Mouse (Mus musculus) spleen, adult 2 months (tissue): ENCODE measurements around the gene Tmem43. TPM values are rescaled to one million over a fixed set of nuclear protein-coding genes. Genes with fewer than 3 reads are reported as not detected.

ENCODE experiments used
- DNase-seq, 2 experiments: peaks; one replicate each; pipeline versions ENCODE4 v3.0.0 to v3.0.0-alpha.2; 2012 to 2021; ENCODE audit warnings: low spot score in 2 of 2, low read depth in 1 of 2
- H3K27ac ChIP-seq: fragments of 200-500 bp; 2 replicates; pipeline ENCODE4 v1.5.1; 2012; ENCODE audit warnings: low read length, inconsistent platforms; ENCODE audit not compliant: insufficient read depth
- H3K27me3 ChIP-seq: fragments of 200-500 bp; 2 replicates; pipeline ENCODE4 v1.6.1; 2012; ENCODE audit warnings: mild to moderate bottlenecking, moderate library complexity, low read length, inconsistent platforms; ENCODE audit not compliant: control insufficient read depth, insufficient read depth
- H3K36me3 ChIP-seq: fragments of 200-500 bp; 2 replicates; pipeline ENCODE4 v1.6.1; 2012; ENCODE audit warnings: mild to moderate bottlenecking, low read length, inconsistent platforms; ENCODE audit not compliant: control insufficient read depth, insufficient read depth
- H3K4me1 ChIP-seq: fragments of 200-500 bp; 2 replicates; pipeline ENCODE4 v1.6.1; 2011; ENCODE audit warnings: inconsistent platforms; ENCODE audit not compliant: control insufficient read depth, insufficient read depth, insufficient read length
- H3K4me3 ChIP-seq: fragments of 200-500 bp; 2 replicates; pipeline ENCODE4 v1.5.1; 2011; ENCODE audit warnings: mild to moderate bottlenecking, inconsistent platforms; ENCODE audit not compliant: insufficient read depth, insufficient read length; ENCODE audit errors: extremely low read depth
- CTCF ChIP-seq: fragments of 200-500 bp; IDR thresholded peaks from 2 replicates; pipeline ENCODE4 v1.5.1; 2011; ENCODE audit warnings: mild to moderate bottlenecking, inconsistent platforms; ENCODE audit not compliant: insufficient read depth, insufficient read length, insufficient replicate concordance; ENCODE audit errors: extremely low read depth
- POLR2A ChIP-seq: fragments of 200-500 bp; IDR thresholded peaks from 2 replicates; pipeline ENCODE4 v1.6.1; 2011; ENCODE audit warnings: low read depth, low read length, inconsistent platforms
- WGBS: fragments of 180-500 bp; shearing (Covaris S2); methylation state at CpG from one replicate; pipeline ENCODE4 v1.1.7; 2018; 5-methylcytosine and 5-hydroxymethylcytosine counted together
- polyA plus RNA-seq: library from polyadenylated mRNA; depleted of rRNA; stranded (reverse); fragments of >200 nt; gene quantifications from 2 replicates; pipeline ENCODE4 v1.2.3, GENCODE M21; 2012

Tmem43 gene
- polyA plus RNA-seq, 1 experiment = 22.8 TPM

DNA sequence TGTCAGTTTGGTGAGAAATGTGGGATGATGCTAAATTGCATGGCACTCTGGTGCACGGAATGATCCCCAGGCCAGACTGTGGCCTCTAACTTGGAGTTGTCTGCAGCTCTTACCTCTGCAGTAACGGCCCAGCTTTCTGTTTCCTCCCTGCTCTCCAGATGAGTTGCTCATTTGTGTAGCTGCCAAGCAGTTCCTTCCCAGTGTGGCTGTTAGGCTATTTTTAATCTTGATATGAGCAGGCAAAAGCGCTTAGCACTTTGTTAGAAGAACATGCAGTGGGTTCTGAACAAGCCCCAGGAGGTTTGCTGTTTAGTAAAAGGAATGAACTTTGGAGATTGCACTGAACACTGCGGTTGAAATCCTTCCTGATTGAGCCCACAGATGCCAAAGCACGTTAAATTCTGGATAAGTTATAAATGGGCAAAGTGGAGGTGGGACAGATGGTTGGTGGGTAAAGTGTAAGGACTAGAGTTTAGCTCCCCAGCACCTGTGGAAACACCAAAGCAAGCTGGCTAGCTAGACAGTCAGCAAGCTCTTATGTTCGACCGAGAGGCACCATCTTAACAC, 45.0 kb downstream of the Tmem43 start:
- peaks cover 7% of the 10 kb centered on the region; the same call in 1 of the 2 replicates for H3K4me1 ChIP-seq
- H3K27ac ChIP-seq = no peak overlapping the region
- H3K27me3 ChIP-seq = no peaks in the 10 kb centered on the region
- 41% methylated on average over 7 of the region's 7 CpGs for WGBS
- TF ChIP-seq CTCF = no peak
- TF ChIP-seq POLR2A = no peak
- no peak for DNase-seq
- no peak overlapping the region for H3K4me3 ChIP-seq
- H3K36me3 ChIP-seq = peaks cover 31% of the 10 kb centered on the region

DNA sequence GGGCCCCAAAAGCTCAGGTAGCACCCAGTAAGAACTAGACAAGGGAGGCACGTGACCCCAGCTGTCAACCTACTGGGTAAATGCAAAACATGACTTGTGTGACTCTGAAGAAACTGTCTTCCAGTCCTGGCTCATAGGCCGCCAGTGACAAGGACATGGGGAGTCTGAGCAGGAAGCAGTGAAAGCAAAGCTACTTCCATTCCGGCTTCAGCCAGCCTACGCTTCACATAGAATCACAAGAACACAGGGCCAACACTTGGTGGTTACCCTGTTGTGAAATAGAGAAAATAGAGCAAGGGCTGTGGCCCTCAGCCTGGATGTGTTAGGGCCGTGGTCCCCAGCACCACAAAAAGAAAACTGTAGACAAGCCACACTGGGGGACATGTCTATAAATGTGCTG, 49.3 kb downstream of the Tmem43 start:
- no peak overlapping the region for H3K4me3 ChIP-seq
- no peaks in the 10 kb centered on the region for H3K4me1 ChIP-seq
- 94% methylated on average over 5 of the region's 5 CpGs for WGBS
- no peak for DNase-seq
- H3K36me3 ChIP-seq = peaks cover 38% of the 10 kb centered on the region
- H3K27me3 ChIP-seq = no peaks in the 10 kb centered on the region
- H3K27ac ChIP-seq = no peak overlapping the region
- TF ChIP-seq CTCF = no peak

DNA sequence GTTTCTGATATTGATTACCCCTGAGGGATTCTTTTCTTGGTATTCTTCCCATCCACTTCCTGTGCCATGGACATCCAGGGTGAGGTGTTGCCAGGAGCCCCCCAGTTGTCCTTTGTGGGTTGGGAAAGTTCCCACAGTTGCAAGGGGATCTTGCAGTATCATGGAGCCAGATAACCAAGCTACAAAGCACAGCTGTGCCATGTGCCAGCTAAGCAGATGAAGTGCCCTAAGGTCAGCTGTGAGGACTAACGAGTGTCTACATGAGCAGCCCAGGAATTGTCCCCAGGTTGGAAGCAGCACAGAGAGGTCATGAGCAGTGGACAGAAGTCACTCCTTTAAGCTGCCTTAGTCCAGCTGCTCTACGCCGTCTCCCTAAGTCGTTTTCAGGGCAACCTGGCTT, 52.0 kb downstream of the Tmem43 start:
- no peaks in the 10 kb centered on the region for H3K27me3 ChIP-seq
- no peak for DNase-seq

DNA sequence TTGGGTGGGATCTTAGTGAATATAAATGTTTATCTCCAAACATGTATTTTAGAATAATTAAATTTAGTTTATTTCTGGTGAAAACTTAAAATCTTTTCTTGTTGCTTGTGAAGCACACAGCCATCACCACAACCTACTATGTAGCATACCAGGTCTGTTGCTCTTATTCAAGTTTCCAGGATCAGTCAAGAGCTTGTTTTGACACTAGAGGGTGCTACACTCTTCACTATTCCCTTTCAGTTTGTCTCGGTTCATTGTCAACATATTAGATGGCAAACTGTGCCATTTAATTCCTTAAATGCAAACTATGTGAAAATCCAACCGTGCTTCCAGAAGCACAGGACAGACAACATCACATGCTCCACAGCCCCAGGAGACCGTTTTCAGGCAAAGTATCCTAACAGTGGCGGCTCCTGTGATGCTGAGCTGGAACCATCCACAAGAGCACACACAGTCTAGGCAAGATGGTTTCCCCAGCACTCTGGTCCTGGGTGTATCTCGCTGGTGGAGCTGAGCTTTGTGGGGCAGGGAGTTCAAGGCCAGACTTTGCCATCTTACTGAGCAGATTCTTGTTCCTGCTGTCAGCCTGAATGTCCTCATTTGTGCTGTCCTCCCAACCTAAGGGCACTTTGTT, 53.8 kb downstream of the Tmem43 start:
- Histone ChIP-seq H3K4me1 (no peaks in the 10 kb centered on the region), H3K4me3 (no peak overlapping the region), H3K27ac (no peak overlapping the region), H3K36me3 (peaks cover 16% of the 10 kb centered on the region; the same call in 1 of the 2 replicates), H3K27me3 (no peaks in the 10 kb centered on the region)
- no peak for DNase-seq
- WGBS = 56% methylated on average over 5 of the region's 5 CpGs
- TF ChIP-seq POLR2A = no peak
- no peak for TF ChIP-seq CTCF

More for the DNA sequence above, 52.0 kb downstream of the Tmem43 start:
- Histone ChIP-seq H3K4me1 (no peaks in the 10 kb centered on the region), H3K36me3 (peaks cover 27% of the 10 kb centered on the region), H3K27ac (no peak overlapping the region), H3K4me3 (no peak overlapping the region)
- no peak for TF ChIP-seq CTCF
- no peak for TF ChIP-seq POLR2A
- 92% methylated on average over 4 of the region's 4 CpGs for WGBS

DNA sequence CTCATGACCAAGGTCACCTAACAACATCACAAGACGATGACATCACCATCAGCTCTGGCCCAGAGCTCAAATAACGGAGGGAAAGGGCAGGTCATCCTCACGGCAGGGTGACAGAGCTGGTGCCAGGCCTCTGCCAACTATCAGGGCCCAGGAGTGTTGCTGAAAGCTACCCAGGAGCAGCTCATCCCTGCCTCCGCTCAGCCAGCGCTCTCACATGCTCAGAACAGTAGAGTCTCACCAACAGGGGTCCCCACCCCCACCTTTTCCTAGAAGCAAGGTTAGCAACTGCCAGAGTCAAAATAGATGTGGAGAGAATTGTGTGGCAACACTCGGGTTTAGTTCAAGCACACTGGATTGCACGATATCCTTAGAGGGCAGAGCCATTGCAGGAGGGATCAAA, 54.8 kb downstream of the Tmem43 start:
- no peak for DNase-seq
- WGBS = 93% methylated on average over 7 of the region's 7 CpGs
- no peak for TF ChIP-seq POLR2A
- no peak overlapping the region for H3K27ac ChIP-seq
- H3K4me3 ChIP-seq = no peak overlapping the region
- no peaks in the 10 kb centered on the region for H3K4me1 ChIP-seq
- peaks cover 11% of the 10 kb centered on the region; the same call in 1 of the 2 replicates for H3K36me3 ChIP-seq
- H3K27me3 ChIP-seq = no peaks in the 10 kb centered on the region

DNA sequence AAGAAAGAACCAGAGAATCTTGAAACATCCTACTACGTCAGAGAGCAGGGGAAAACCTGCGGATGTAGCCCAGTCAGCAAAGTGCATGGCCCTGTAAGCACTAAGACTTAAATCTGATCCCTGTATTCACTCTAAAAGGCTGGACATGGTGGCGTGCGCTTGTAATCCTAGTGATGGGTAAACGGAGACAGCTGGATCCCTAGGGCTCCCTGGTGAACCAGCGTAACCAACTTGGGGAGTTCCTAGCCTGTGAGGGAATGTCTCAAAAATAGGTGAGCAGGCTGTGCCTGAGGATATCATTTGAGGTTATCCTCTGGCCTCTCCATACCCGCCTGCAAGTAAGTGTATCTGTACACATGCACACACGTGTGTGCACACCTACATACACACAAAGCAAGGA, 57.2 kb downstream of the Tmem43 start:
- WGBS = 93% methylated on average over 8 of the region's 8 CpGs
- no peak for DNase-seq
- 0 out of 2 replicates have a peak, but pooled peaks cover 1% of the 10 kb centered on the region for H3K36me3 ChIP-seq
- H3K4me3 ChIP-seq = no peak overlapping the region
- no peak for TF ChIP-seq POLR2A
- no peak for TF ChIP-seq CTCF
- H3K27ac ChIP-seq = no peak overlapping the region
- H3K4me1 ChIP-seq = no peaks in the 10 kb centered on the region
- H3K27me3 ChIP-seq = no peaks in the 10 kb centered on the region

DNA sequence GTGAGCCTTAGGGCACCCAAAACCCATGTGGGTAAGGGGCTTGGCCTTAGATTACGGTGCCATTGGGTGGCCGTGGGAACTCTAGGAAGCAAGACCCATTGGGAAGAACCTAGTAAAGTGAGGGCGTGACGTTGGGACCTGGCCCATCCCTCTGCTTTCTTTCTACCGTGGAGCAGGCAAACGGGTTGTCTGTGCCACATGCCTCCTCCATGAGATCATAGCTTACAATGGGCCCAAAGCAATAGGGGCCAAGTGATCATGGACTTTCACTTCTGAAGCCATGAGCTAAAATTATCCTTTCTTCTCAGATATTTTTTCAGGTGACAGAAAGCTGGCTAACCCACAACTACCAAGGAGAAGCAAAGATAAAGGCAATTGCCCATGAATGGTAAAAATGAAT, 57.8 kb downstream of the Tmem43 start:
- no peaks in the 10 kb centered on the region for H3K27me3 ChIP-seq
- 86% methylated on average over 6 of the region's 6 CpGs for WGBS
- TF ChIP-seq POLR2A (no peak), CTCF (no peak)
- DNase-seq = no peak
- H3K36me3 ChIP-seq = 0 out of 2 replicates have a peak, but pooled peaks cover 1% of the 10 kb centered on the region
- no peak overlapping the region for H3K27ac ChIP-seq
- H3K4me1 ChIP-seq = no peaks in the 10 kb centered on the region
- no peak overlapping the region for H3K4me3 ChIP-seq
